Mouse (Mus musculus) hindbrain, embryonic 14.5 days (tissue): ENCODE data around the gene Lrmda. TPM values are rescaled to one million over a fixed set of nuclear protein-coding genes. Genes with fewer than 3 reads are reported as not detected.
A peak's percentile ranks its signal among the peaks of the same experiment; 100 is the strongest.

Experiments
- ATAC-seq: fragments of 200-750 bp; cut with Nextera tagmentation; 2 replicates; pipeline ENCODE4 v1.8.0; 2017; ENCODE audit warnings: moderate number of reproducible peaks, mild to moderate bottlenecking, moderate TSS enrichment, moderate library complexity; ENCODE audit not compliant: low FRiP score
- DNase-seq: peaks from one replicate; pipeline ENCODE4 v3.0.0-alpha.2; 2015; ENCODE audit warnings: low spot score
- H3K27ac ChIP-seq: fragments of 300-500 bp; sonication (generic); 2 replicates; pipeline ENCODE4 v1.5.1; 2014; ENCODE audit warnings: mild to moderate bottlenecking, moderate library complexity
- H3K27me3 ChIP-seq: fragments of 300-500 bp; sonication (generic); 2 replicates; pipeline ENCODE4 v1.6.1; 2014; ENCODE audit warnings: mild to moderate bottlenecking, low read length, mixed read lengths; ENCODE audit not compliant: control insufficient read depth, insufficient read depth
- H3K36me3 ChIP-seq: fragments of 300-500 bp; sonication (generic); replicated peaks from 2 replicates; pipeline ENCODE4 v1.6.1; 2014; ENCODE audit not compliant: control insufficient read depth, insufficient read depth
- H3K4me1 ChIP-seq: fragments of 300-500 bp; sonication (generic); replicated peaks from 2 replicates; pipeline ENCODE4 v1.6.1; 2014; ENCODE audit warnings: antibody characterized with exemption, low read length, mixed read lengths; ENCODE audit not compliant: control insufficient read depth, insufficient read depth
- H3K4me2 ChIP-seq: fragments of 300-500 bp; sonication (generic); replicated peaks from 2 replicates; pipeline ENCODE4 v1.6.1; 2014; ENCODE audit warnings: mild to moderate bottlenecking, moderate library complexity
- H3K4me3 ChIP-seq: fragments of 300-500 bp; sonication (generic); replicated peaks from 2 replicates; pipeline ENCODE4 v1.5.1; 2014; ENCODE audit warnings: mild to moderate bottlenecking, low read length
- H3K9ac ChIP-seq: fragments of 300-500 bp; sonication (generic); 2 replicates; pipeline ENCODE4 v1.6.1; 2014
- H3K9me3 ChIP-seq: fragments of 300-500 bp; sonication (generic); 2 replicates; pipeline ENCODE4 v1.6.1; 2016; ENCODE audit warnings: low read length; ENCODE audit not compliant: control insufficient read depth
- WGBS: fragments of 180-500 bp; shearing (Covaris S2); extraction: QIAGEN DNeasy Blood & Tissue Kit; methylation state at CpG from one replicate; pipeline ENCODE4 v1.1.7; 2014; 5-methylcytosine and 5-hydroxymethylcytosine counted together
- polyA plus RNA-seq: library from polyadenylated mRNA; unstranded; fragments of >200 nt; fragmentation: Nextera tagmentation; extraction: Ambion mirVana; gene quantifications from 2 replicates; pipeline ENCODE4 v1.2.1, GENCODE M21; 2014

Lrmda gene
- polyA plus RNA-seq, 1 experiment from 2014 or later: 0.64 TPM

GRCm38 (mm10) chr14:22382101-22382500 is 362.6 kb downstream of the Lrmda start:
- 84% methylated on average over 4 of the region's 4 CpGs for WGBS
- Histone ChIP-seq H3K4me1 (no peaks in the 10 kb centered on the region), H3K9me3 (no peaks in the 10 kb centered on the region), H3K4me2 (no peak overlapping the region), H3K4me3 (no peak overlapping the region), H3K9ac (no peak overlapping the region), H3K27me3 (no peaks in the 10 kb centered on the region), H3K36me3 (no peaks in the 10 kb centered on the region), H3K27ac (no peak overlapping the region)
- ATAC-seq (no peak), DNase-seq (no peak)

GRCm38 (mm10) chr14:22393616-22394015 is 374.1 kb downstream of the Lrmda start:
- Histone ChIP-seq H3K4me3 (no peak overlapping the region), H3K9me3 (no peaks in the 10 kb centered on the region), H3K27ac (0 out of 2 replicates have a peak overlapping the region, but pooled peaks have one; percentile 12), H3K27me3 (no peaks in the 10 kb centered on the region), H3K36me3 (no peaks in the 10 kb centered on the region), H3K4me2 (no peak overlapping the region), H3K4me1 (no peaks in the 10 kb centered on the region), H3K9ac (no peak overlapping the region)
- ATAC-seq (no peak), DNase-seq (peak; percentile 37)
- 59% methylated on average over 10 of the region's 10 CpGs for WGBS

GRCm38 (mm10) chr14:22402411-22402810 is 382.9 kb downstream of the Lrmda start:
- Histone ChIP-seq H3K27me3 (no peaks in the 10 kb centered on the region), H3K9me3 (no peaks in the 10 kb centered on the region), H3K9ac (no peak overlapping the region), H3K27ac (0 out of 2 replicates have a peak overlapping the region, but pooled peaks have one; percentile 26), H3K36me3 (no peaks in the 10 kb centered on the region), H3K4me3 (no peak overlapping the region), H3K4me2 (no peak overlapping the region), H3K4me1 (peaks cover 9% of the 10 kb centered on the region; the same call in 1 of the 2 replicates)
- DNase-seq: no peak
- no peak for ATAC-seq
- WGBS: 39% methylated on average over 4 of the region's 4 CpGs

- Histone ChIP-seq H3K27me3 (no peaks in the 10 kb centered on the region), H3K4me3 (no peak overlapping the region), H3K4me1 (peaks cover 9% of the 10 kb centered on the region; the same call in 1 of the 2 replicates), H3K4me2 (no peak overlapping the region), H3K27ac (no peak overlapping the region), H3K9ac (no peak overlapping the region), H3K36me3 (no peaks in the 10 kb centered on the region), H3K9me3 (no peaks in the 10 kb centered on the region)
- 87% methylated on average over 5 of the region's 5 CpGs for whole genome bisulfite sequencing
- DNase-seq: no peak
- ATAC-seq: no peak
These were observed 387.1 kb downstream of the Lrmda start for GRCm38 (mm10) chr14:22406623-22407022.

GRCm38 (mm10) chr14:22410826-22411225 is 391.3 kb downstream of the Lrmda start:
- H3K27me3 ChIP-seq: no peaks in the 10 kb centered on the region
- ATAC-seq (no peak), DNase-seq (no peak)
- WGBS: 58% methylated on average over 1 of the region's 1 CpGs
- H3K36me3 ChIP-seq: no peaks in the 10 kb centered on the region
- H3K4me3 ChIP-seq: no peak overlapping the region
- H3K4me1 ChIP-seq: no peaks in the 10 kb centered on the region
- H3K27ac ChIP-seq: no peak overlapping the region
- no peak overlapping the region for H3K4me2 ChIP-seq
- no peaks in the 10 kb centered on the region for H3K9me3 ChIP-seq
- H3K9ac ChIP-seq: no peak overlapping the region

- Histone ChIP-seq H3K9ac (no peak overlapping the region), H3K4me1 (no peaks in the 10 kb centered on the region), H3K27ac (no peak overlapping the region), H3K36me3 (no peaks in the 10 kb centered on the region), H3K4me2 (no peak overlapping the region), H3K27me3 (no peaks in the 10 kb centered on the region), H3K9me3 (no peaks in the 10 kb centered on the region), H3K4me3 (no peak overlapping the region)
- WGBS: 82% methylated on average over 7 of the region's 7 CpGs
- DNase-seq: no peak
- no peak for ATAC-seq
These were observed 393.7 kb downstream of the Lrmda start for GRCm38 (mm10) chr14:22413220-22413619.

- DNase-seq (no peak), ATAC-seq (no peak)
- Histone ChIP-seq H3K4me2 (no peak overlapping the region), H3K9me3 (no peaks in the 10 kb centered on the region), H3K27ac (no peak overlapping the region), H3K27me3 (no peaks in the 10 kb centered on the region), H3K36me3 (no peaks in the 10 kb centered on the region), H3K9ac (no peak overlapping the region), H3K4me1 (no peaks in the 10 kb centered on the region), H3K4me3 (no peak overlapping the region)
- WGBS: 92% methylated on average over 3 of the region's 3 CpGs
These were observed 398.2 kb downstream of the Lrmda start for GRCm38 (mm10) chr14:22417706-22418105.

- Histone ChIP-seq H3K4me3 (no peak overlapping the region), H3K4me2 (no peak overlapping the region), H3K36me3 (no peaks in the 10 kb centered on the region), H3K9ac (no peak overlapping the region), H3K4me1 (no peaks in the 10 kb centered on the region), H3K27me3 (no peaks in the 10 kb centered on the region), H3K27ac (no peak overlapping the region), H3K9me3 (no peaks in the 10 kb centered on the region)
- ATAC-seq (no peak), DNase-seq (no peak)
- 84% methylated on average over 4 of the region's 4 CpGs for WGBS
These were observed 402.2 kb downstream of the Lrmda start for GRCm38 (mm10) chr14:22421668-22422067.

- Histone ChIP-seq H3K27ac (no peak overlapping the region), H3K9ac (no peak overlapping the region), H3K27me3 (no peaks in the 10 kb centered on the region), H3K4me3 (no peak overlapping the region), H3K4me2 (no peak overlapping the region), H3K36me3 (no peaks in the 10 kb centered on the region), H3K4me1 (no peaks in the 10 kb centered on the region), H3K9me3 (no peaks in the 10 kb centered on the region)
- ATAC-seq: no peak
- 74% methylated on average over 7 of the region's 7 CpGs for WGBS
- DNase-seq: no peak
These were observed 405.6 kb downstream of the Lrmda start for GRCm38 (mm10) chr14:22425018-22425534.

GRCm38 (mm10) chr14:22435441-22435840 is 415.9 kb downstream of the Lrmda start:
- ATAC-seq (no peak), DNase-seq (no peak)
- H3K4me3 ChIP-seq: no peak overlapping the region
- H3K4me1 ChIP-seq: peaks cover 12% of the 10 kb centered on the region
- H3K27me3 ChIP-seq: no peaks in the 10 kb centered on the region
- H3K9ac ChIP-seq: no peak overlapping the region
- no peak overlapping the region for H3K4me2 ChIP-seq
- H3K36me3 ChIP-seq: no peaks in the 10 kb centered on the region
- no peaks in the 10 kb centered on the region for H3K9me3 ChIP-seq
- WGBS: 60% methylated on average over 3 of the region's 3 CpGs
- no peak overlapping the region for H3K27ac ChIP-seq
